Mouse (Mus musculus) adrenal gland, postnatal 0 days (tissue): ENCODE measurements around the gene Tha1. TPM values are rescaled to one million over a fixed set of nuclear protein-coding genes. Genes with fewer than 3 reads are reported as not detected.

Source experiments
- polyA plus RNA-seq: library from polyadenylated mRNA; unstranded; fragments of >200 nt; fragmentation: Nextera tagmentation; extraction: Ambion mirVana; gene quantifications from 2 replicates; pipeline ENCODE4 v1.2.1, GENCODE M21; 2015

The Tha1 gene
- polyA plus RNA-seq: 8.6 and 17.1 TPM in 2 replicates

GRCm38 (mm10) chr11:117872861-117873608, at the start of gene Tha1:
Tha1 (minus strand) TSS chr11:117873481.

GRCm38 (mm10) chr11:117860601-117861000, 12.7 kb downstream of the Tha1 start, which contains the start of gene Tmem235:
Tmem235 (plus strand) TSS chr11:117860752.

GRCm38 (mm10) chr11:117848985-117849671, 24.2 kb downstream of the Tha1 start, which contains the start of gene Birc5:
Birc5 (plus strand) TSS chr11:117849251.

GRCm38 (mm10) chr11:117825333-117826101, 47.8 kb downstream of the Tha1 start, which contains the start of the genes Afmid and Tk1:
Afmid (plus strand) TSS chr11:117825924.
Tk1 (minus strand) TSS chr11:117826092.

Other genes starting within 250 kb of the Tha1 start
- 6.2 and 7.7 TPM in 2 replicates for gene Tnrc6c, start 219.2 kb downstream of the Tha1 start, polyA plus RNA-seq
- gene Tmc8, start 91.4 kb downstream of the Tha1 start, polyA plus RNA-seq: 1.7 and 2.4 TPM in 2 replicates
- gene Tmc6, start 91.3 kb downstream of the Tha1 start, polyA plus RNA-seq: 14.8 and 32.8 TPM in 2 replicates
- gene 6030468B19Rik, start 75.8 kb downstream of the Tha1 start, polyA plus RNA-seq: 1.8 and 2.9 TPM in 2 replicates
- 0.27 and 0.35 TPM in 2 replicates for gene Gm20708, start 63.8 kb downstream of the Tha1 start, polyA plus RNA-seq
- 59.1 and 107 TPM in 2 replicates for gene Syngr2, start 63.8 kb downstream of the Tha1 start, polyA plus RNA-seq
- 6.8 and 10.0 TPM in 2 replicates for gene Afmid, start 47.6 kb downstream of the Tha1 start, polyA plus RNA-seq
- gene Tk1, start 47.4 kb downstream of the Tha1 start, polyA plus RNA-seq: 50.7 and 58.9 TPM in 2 replicates
- gene Birc5, start 24.2 kb downstream of the Tha1 start, polyA plus RNA-seq: 81.9 and 86.7 TPM in 2 replicates
- gene Tmem235, start 12.7 kb downstream of the Tha1 start, polyA plus RNA-seq: not detected in 2 replicates
- 11.2 and 13.8 TPM in 2 replicates for gene Socs3, start 96.6 kb upstream of the Tha1 start, polyA plus RNA-seq
- 29.1 and 35.0 TPM in 2 replicates for gene Pgs1, start 112.8 kb upstream of the Tha1 start, polyA plus RNA-seq